Mouse (Mus musculus): ENCODE data around the gene Olfr721-ps1.

Olfr721-ps1 gene

DNA sequence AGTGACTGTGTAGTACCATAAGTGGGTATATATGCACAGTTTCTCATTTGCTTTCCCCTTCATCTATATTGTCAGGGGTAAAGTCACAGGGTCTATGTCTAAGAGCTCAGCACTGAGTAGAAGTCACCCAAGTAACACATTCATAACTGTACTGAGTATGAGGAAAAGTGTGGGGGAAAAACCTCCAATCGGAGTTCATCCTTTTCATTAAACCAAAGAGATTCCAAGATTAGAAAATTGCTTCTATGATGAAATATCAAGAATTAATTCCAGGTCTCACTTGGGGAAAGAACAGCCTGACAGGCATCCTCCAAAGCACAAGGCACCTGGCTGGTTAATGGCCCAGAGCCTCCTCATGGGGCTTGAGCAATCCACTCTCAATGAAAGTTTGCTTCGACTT is at the start of gene Olfr721-ps1:
TSS of gene Olfr721-ps1 (plus strand) at position 301 of the 400 bp plus-strand sequence.
- no peak for ATAC-seq (ENCODE audit: insufficient number of reproducible peaks, low FRiP score, low TSS enrichment)

GRCm38 (mm10) chr14:14351721-14352590 is 49.1 kb upstream of the Olfr721-ps1 start:
- ATAC-seq (ENCODE audit: insufficient number of reproducible peaks, low FRiP score, low TSS enrichment), result no peak

GRCm38 (mm10) chr14:14352606-14353005 is 48.5 kb upstream of the Olfr721-ps1 start:
- no peak for ATAC-seq (ENCODE audit: insufficient number of reproducible peaks, low FRiP score, low TSS enrichment)

DNA sequence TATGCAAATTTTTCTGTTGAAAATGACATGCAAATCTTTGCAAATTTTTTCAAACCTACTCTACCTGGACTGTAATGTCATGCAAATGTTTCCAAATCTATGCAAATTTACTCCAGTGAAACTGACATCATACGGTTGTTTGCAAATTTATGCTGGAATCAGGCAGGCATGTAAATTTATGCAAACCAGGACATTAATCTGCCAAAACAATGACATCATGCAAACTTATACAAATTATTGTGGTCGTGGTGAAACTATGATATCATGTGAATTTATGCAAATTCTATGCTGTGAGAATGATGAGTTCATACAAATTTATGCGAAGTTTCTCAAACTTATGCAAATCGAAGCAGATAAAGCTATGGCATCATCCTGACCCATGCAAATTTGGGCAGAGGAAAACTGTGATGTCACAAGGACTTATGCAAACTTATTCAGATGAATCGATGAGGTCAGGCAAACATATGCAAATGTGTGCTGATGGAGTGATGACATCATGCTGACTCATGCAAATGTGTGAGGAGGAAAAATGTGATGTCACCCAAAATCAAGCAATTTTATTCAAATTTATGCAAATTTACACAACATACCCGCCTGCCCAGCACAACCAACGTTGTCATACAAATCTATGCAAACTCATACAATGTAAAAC is 47.9 kb upstream of the Olfr721-ps1 start:
- no peak for ATAC-seq (ENCODE audit: insufficient number of reproducible peaks, low FRiP score, low TSS enrichment)

- no peak for ATAC-seq (ENCODE audit: insufficient number of reproducible peaks, low FRiP score, low TSS enrichment)
These were observed 47.2 kb upstream of the Olfr721-ps1 start for GRCm38 (mm10) chr14:14353740-14354510.

DNA sequence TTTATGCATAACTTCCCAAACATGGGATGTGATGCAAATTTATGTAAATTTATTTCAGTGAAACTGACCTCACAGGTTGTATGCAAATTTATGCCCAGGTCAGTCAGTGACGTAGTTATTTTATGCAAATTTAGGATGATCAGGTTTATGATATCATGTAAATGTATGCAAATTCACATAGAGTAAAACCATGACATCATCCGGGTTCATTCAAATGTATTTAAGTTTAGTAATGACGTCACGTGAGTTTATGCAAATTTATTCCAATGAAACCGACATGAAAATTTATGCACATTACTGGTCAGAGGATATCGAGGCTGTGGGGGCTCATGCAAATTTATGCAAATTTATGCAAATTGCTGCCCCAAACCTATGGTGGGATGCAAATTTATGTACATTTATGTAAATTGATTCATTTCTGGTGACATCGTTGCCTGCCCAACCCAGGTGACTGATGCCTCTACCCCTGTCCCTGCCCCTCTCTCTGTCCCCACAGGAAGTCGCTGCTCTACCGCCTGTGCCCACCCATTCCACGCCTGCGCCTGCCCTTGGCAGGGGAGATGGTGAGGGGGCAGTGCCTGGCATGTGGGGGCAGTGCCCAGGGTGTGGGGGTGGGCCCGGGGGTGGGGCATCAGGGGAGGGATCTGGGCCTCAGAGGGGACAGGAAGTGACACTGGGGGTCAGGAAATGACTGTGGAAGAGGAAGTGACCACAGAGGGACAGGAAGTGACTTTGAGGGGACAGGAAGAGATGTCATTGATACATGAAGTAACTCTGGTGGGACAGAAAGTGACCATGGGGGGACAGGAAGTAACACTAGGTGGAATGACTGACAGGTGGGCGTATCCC is 46.4 kb upstream of the Olfr721-ps1 start:
- ATAC-seq (ENCODE audit: insufficient number of reproducible peaks, low FRiP score, low TSS enrichment), result no peak

- no peak for ATAC-seq (ENCODE audit: insufficient number of reproducible peaks, low FRiP score, low TSS enrichment)
These were observed 45.8 kb upstream of the Olfr721-ps1 start for GRCm38 (mm10) chr14:14355360-14355646.

GRCm38 (mm10) chr14:14395535-14395934 is 5.6 kb upstream of the Olfr721-ps1 start:
- no peak for ATAC-seq (ENCODE audit: insufficient number of reproducible peaks, low FRiP score, low TSS enrichment)

GRCm38 (mm10) chr14:14436078-14436658 is 35.1 kb downstream of the Olfr721-ps1 start:
- ATAC-seq (ENCODE audit: insufficient number of reproducible peaks, low FRiP score, low TSS enrichment), result no peak
